Mouse (Mus musculus) left cerebral cortex, adult 8-10 months (tissue): Measurements from ENCODE around the gene Arl4d. TPM values are rescaled to one million over a fixed set of nuclear protein-coding genes. Genes with fewer than 3 reads are reported as not detected.

ENCODE experiments used
- DNase-seq, 2 experiments: peaks; one replicate each; pipeline ENCODE4 v3.0.0; 2022; ENCODE audit warnings: low spot score in 2 of 2
- total RNA-seq, 4 experiments: library from RNA; stranded (reverse); gene quantifications; 2 replicates each; pipeline ENCODE4 v1.2.4; 2022

Arl4d gene
- total RNA-seq, 4 experiments from 2014 or later = 25.0 to 36.9 (median 30.7) TPM

DNA sequence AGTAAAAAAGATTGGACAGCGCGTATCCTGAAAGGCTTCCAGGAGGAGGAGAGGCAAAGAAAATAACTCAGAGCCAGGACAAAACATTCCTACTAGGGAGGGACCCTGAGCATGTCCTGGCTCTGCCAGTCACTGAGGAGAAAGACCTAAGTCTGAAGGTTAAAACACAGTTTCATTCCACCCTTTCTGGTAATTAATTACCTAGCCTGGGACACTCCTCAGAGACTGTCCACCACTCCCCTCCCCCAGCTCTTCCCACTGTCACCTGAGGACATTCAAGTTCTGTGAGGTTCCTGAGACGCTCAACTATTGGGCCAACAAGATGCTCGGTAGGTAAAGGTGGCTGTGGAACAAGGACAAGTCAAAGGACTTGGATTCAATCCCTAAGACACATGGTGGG is 10.0 kb downstream of the Arl4d start:
- no peak for DNase-seq

DNA sequence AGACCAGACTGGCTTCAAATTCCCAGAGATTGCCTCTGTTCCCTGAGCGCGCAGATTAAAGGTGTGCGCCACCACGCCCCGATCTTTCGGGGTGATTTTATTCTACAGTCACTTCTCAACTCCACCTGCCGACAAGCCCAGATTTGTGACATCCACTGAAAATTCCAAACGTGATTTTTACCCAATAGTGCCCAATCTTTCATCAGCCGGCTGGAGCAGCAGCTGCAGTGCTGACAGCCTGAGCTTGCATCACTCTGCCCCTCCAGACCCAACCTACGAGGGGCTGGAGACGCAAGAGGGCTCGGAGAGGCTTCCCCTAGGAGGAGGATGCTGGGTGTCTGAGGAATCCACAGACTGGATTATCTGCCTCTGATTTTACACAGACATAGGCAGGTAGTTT is 12.3 kb downstream of the Arl4d start:
- no peak for DNase-seq

DNA sequence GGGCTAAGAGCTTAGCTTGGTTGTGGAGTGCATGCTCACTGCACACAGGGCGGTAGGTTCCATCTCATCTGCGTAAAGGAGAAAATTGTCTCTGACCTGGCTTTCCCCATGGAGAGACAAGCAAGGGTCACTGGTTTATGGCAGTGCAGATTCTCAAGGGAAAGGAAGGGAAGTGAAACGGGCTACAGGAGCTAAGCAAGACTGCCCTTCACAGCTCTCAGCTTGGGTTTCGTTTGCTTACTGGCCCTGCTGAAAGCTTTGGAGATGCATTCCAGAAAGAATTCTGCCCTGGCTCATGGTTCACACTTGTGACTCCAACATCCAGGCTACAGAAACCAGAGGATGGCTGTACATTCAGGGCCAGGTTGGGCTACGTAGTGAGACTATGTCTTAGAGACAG is 13.4 kb downstream of the Arl4d start:
- no peak for DNase-seq

DNA sequence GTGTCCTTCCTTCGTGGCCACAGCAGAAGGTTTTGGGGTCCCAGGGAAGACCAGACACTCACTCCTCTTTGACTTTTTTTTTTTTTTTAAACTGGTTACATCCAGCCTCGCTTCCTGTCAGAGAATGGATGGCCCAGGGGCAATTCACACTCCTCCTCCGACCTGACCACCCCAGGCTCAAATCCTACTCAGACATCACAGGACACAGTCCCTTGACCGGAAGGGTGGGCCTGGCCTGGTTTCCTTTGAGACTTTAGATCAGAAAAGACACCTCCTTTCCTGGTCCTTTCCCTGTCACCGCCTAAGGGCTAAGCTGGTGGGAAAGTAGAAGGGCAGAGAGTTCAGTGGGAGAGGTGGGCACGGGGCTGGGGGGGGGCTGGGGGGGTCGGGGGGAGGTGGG is 14.6 kb downstream of the Arl4d start:
- no peak for DNase-seq

DNA sequence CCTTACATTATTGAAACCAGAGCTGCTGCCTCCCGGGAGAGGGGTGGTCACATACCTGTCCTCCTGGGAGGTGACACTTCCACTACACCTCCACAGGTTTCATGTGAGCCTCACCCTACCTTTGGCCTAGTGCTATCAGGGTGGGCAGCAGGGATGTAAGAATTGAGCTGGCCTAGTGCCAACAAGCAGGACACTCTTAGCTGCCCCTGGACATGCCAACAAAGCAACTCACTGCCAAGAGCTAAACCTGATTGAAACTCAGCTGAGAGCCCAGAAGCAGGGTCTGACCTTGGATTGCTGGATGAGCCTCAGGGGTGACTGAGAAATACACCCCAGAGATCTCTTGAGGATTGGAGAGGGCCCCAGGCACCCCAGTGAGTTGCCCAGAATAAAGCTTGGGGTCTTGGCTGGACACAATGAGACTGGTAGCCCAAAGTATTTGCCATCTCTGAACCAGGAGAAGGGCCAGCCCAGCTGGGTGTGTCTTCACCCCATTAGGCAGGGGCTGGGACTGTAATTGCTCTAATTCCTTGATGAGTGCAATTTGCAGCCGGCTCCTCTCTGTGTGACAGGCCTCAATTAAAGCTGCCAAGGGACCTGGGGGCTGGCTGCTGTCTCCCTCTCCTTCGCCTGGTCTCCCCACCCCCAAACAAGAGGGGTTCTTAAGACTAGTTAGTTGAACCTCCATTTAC is 15.4 kb downstream of the Arl4d start:
- DNase-seq = no peak

DNA sequence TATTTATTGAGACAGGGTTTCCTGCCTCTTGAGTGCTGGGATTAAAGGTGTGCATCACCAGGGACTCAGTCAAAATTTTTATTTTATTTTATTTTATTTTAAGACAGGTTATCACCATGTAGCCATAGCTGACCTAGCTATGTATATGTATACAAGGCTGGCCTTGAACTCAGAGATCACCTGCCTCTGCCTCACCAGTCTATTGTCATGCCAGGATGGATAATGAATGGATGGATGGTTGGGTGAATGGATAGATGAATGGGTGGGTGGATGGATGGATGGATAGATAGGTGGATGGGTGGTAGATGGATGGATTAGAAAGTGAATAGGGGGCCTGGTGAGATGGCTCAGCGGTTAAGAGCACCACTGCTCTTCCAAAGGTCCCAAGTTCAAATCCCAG is 16.6 kb downstream of the Arl4d start:
- no peak for DNase-seq

DNA sequence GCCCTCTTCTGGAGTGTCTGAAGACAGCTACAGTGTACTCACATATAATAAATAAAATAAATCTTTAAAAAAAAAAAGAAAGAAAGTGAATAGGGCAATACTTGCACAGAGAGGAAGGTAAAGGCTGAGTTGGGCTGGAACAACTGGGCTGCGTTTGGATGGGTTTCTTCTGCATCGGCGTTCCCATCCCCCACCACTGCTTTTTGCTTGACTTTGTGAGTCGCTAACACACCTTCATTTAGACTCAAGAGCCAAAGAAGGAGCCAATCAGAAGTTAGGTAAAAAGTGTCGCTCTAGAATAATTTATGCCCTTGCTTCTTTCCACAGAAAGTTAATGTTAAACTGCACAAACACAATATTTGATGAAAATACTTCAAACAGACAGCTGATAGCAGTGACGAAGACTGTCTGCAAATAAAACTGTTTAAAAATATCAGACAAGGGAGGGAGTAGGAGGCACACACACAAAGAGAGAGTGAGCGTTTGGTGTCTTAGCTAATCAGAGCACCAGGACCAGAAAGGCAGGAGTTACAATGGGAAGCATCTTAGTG is 17.1 kb downstream of the Arl4d start:
- DNase-seq = no peak

DNA sequence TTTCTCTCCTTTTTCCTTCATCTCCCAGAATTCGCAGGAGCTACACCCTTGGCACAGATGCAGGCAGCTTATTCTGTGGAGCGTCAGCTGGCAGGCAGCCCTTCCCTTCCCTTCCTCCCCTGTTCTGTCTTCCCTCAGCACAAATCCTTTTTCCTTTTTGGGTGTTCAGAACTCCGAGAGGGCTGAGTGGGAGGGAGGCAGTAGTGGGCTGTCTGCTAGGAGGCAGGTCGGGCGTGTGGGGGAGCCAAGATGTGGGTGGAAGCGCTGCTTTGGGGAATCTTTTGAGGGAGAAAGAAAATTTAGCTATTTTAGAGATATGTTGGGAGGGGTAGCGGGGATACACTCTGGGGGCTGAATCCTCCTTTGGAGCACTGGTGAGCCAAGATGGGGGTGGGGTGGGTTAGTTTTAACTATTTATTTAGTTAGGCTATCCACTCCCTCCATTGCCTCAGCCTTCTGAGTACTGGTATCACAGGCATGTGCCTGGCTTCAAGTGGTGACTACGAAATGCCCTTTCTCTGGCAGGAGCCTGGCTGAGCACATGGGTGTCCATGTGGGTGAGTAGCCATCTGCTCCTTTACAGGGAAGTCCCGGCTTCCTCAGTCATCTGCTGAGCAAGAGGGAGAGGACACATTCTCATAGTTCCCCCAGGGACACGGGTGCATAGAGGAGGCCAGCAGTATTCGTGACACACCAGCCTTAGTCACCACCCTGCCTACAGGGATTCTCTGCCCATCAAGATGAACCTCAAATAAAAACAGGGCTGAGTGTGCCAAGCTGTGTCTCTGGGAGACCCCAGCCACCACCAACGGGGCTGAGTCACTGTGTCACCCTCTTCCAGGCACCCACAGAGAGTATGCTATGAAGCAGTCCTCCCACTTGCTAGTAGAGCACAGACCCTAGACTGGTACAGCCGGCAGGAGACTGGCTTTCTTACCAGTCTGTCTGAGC is 22.3 kb downstream of the Arl4d start:
- peak; percentile 67 to 95 for DNase-seq

DNA sequence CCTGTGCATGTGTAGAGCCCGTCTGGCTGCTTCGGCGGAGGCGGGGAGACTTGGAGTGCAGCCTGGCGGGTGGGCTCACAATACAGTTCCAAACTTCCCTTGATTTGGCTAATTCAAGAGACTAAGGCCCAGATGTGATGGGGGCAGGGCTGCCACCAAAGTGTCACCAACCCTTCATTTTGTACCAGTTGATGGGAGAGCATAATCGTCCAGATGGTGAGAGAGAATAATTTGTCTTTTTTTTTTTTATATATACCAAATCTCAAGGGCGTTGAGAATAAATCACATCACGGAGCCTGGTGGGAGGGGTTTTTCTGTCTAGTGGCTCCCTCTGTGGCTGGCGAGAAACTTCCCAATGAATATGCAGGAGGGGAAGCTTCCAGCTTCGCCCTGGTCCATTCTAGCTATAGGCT is 24.4 kb downstream of the Arl4d start:
- DNase-seq = peak; percentile 62 to 77

DNA sequence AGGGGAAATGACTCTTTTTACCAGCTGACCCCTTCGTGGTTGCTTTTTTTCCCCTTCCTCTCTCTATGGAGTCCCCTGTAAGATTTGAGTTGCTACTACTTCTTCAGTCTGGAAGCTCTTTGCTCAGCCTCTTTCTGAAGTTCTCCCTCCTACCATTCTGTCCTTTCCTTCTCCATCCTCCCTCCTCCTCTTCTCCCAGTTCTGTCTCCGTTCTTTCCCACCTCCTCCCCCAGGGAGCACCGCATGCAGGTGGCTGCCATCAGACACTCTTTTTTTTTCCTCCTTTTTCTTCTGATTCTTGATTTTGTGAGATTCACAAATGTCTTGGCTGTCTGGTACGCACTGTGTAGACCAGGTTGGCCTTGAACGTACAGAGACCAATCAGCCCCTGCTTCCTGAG is 25.0 kb downstream of the Arl4d start:
- no peak for DNase-seq

DNA sequence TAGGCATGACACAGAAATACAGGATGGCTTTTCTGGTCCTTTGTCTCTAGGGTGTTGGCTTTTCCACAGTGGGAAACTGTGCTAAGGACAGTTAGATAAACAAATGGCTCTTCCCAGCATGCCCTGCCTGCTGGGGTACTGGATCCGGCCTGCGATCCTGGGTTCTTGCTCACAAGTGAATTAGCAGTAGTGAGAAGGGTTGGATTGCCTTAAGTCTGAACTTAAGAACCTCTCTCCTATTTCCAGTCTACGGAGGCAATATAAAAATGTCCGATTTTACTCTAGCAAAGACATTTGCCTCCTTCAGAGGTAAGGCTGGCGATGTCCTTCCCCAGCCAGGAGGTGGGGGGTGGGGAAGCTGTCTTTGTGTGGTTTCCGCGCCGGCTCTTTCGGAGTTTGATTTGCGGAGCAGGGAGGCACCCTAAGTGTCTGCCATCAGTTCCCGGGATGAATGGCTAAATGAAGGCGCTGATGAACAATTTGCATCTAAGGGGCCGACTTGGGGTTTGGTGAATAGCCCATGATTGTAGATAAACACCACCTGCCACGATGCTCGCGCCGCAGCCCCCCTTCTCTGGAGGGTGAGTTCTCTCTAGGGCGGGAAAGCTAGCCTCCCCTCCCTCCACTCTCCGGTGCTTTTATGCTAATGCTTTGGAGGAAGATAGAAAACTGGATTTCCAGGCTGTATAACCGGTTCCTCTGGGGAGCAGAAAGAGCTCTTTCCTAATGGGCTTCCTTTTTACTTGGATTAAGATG is 30.7 kb downstream of the Arl4d start:
- peak in 1 of 2 experiments; percentile 25 for DNase-seq

DNA sequence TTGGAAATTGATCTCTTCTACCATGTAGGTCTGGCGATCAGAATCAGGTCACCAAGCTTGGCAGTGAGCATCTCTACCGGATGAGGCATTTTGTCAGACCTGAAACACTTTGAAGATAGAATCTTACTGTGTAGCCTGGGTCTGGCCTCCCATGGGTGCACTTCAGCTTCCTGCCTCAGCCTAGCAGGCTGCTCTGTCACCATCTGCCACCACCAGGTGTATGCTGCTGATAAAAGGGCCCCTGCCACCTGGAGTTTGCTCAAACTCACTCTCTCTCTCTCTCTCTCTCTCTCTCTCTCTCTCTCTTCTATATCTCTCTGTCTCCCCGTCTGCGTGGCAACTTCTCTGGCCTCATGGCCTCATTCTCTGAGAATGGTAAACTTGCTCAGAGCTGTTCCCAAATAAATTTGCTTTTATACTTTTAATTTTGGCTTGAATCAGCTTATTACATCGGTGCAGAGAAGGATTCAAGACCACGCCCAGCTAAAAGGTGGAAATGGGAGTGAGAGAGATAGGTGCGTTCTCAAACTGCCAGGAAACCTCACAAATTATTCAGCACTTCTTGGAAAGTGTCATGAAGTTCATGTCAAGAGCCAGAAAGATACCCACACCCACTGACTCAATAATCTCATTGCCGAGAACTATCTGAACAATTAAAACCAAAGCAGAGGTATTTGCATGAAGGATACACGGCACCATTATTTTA is 32.0 kb downstream of the Arl4d start:
- DNase-seq = no peak

DNA sequence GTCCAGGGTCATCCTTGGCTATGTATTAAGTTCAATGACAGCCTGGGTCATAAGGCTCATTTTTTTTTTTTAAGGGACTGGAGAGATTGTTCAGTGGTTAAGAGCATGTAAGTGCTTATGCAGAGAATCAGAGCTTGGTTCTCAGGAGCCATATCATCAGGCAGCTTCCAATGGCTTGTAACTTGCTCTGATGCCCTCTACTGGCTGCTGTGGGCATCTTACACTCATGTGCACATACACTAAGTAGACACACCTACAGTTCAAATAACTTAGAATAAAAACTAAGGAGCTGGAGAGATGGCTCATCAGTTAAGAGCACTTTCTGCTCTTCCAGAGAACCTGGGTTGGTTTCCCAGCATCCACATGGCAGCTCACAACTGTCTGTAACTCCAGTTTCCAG is 32.8 kb downstream of the Arl4d start:
- DNase-seq = no peak

DNA sequence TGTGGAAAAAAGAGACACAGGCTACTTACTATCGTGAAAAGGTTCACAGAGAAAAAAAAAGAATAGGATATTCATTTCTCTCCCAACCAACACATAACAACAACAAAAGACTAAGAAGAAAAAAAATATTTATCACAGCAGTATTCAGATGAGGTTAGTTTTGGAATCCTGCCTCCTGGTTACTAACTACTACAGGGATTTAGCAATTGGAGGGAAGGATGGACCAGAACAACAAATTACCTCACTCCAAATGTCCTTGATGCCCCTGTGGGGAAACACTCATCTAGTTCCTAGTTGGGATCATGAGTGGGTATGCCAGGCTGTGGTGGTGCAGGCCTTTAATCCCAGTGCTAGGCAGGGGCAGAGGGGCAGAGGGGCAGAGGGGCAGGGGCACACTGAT is 34.2 kb downstream of the Arl4d start:
- no peak for DNase-seq

DNA sequence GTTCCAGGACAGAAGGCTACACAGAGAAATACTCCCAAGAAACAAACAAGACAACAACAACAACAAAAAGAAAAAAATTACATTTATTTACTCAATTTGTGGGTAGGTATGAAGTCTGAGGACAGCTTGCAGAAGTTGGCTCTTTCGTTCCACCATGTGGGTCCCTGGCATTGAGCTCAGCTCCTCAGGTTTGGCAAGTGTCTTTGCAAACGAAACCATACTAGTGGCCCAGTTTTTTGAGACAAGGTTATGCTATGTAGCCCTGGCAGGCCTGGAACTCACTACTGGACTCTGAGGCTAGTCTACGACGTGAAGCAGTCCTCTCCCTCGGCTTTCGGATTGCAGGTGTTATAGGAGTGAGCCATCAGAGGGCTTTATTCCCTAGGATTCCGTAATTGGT is 34.6 kb downstream of the Arl4d start:
- no peak for DNase-seq

DNA sequence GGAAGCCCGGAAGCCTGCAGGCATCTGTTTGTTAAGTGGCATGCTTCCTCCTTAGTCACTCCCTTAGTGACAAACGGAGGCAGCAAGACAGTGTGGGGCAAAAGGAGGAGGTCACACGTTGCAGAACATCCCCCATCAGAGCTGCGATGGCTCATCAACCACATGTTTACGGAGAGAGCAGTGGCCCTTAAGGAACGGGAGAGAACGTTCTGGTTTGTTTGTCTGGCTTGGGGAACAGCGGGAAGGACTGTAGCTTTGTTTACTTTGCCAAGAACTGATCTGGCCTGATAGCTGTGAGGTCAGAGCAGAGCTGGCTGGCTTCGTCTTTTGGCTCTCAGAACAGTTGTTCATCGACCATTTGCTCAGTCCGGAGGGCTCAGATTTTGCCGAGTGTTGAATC is 35.1 kb downstream of the Arl4d start:
- DNase-seq = peak in 1 of 2 experiments; percentile 26

DNA sequence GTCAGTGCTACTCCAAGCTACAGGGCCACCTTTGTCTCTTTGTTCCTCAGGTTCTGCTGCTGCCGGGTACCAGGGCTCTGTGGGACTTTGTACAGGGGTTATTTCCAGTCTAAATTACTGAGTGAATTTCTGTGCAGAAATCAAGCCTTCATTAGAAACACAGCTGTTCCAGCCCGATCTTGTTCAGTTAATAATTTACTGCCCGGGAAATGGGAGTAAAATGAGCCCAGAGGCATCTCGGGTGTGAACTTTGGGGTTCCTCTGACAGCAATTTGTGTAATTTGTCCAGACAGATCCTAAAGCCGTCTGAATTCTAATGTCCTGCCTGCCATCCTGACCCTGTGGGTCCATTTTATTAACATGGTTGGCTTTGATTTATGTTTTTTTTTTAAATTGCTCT is 38.7 kb downstream of the Arl4d start:
- no peak for DNase-seq

DNA sequence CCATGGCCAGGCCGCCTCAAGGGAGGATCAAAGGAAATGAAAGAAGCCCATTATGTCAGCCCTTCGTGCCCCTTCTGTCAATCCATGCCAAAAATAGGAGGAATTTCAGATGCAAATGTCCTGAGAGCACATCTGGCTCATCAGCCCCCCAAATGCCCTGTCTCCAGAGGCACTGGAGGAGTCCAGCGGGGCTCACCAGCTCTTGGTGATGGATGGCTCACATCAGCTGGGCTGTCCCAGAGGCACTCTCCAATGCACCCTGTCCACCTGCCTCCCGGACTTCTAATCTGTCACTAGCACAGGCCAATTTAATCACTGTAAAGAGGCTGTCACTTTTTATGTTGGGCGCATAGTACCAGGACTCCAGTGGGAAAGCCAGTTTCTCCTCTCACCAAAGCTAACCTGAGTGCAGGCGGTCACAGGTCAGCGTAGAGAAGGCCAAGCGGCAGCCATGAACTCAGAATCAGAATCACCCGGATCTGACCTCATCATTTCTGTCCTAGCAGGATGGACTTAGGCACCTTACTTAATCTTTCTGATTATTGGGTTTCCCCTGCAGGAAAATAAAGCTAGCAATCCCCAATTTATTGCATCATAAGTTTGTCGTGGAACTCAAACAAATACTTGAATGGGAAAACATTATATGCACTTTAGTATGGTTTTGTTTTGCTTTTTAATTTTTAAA is 41.6 kb downstream of the Arl4d start:
- no peak for DNase-seq

DNA sequence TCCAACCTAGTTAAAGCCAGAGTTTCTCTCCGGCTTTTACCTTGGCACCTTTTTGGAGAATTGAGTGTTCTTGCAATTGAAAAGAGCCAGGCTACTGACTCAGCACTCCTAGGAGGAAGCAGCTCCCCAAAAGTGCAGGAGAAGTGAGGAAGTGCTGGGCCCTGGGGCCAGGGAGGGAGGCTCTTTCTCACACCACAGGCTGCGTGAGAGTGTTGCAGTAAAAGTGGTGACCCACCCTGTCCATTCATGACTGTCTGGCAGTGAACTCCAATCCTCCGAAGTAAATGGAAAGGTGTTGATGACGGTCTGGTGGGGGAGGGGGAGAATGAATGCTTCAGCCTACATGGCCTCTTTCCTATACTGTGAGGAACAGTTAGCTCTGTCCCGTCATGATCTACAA is 43.1 kb downstream of the Arl4d start:
- no peak for DNase-seq

DNA sequence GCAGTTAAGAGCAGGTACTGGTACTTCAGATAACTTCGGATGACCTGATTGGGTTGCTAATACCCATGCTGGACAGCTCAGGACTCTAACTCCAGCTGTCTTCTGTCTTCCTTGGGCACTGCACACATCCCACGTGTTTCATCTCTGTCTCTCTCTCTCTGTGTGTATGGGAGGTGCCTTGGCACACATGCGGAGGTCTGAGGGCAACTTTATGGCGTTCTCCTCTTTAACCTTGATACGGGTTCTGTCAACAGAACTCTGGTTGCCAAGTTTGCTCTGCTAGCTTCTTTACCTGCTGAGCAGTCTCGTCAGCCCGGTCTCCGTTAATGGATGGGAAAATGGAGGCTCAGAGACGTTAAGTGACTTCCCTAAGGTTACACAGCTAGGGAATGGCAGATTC is 47.5 kb downstream of the Arl4d start:
- no peak for DNase-seq

DNA sequence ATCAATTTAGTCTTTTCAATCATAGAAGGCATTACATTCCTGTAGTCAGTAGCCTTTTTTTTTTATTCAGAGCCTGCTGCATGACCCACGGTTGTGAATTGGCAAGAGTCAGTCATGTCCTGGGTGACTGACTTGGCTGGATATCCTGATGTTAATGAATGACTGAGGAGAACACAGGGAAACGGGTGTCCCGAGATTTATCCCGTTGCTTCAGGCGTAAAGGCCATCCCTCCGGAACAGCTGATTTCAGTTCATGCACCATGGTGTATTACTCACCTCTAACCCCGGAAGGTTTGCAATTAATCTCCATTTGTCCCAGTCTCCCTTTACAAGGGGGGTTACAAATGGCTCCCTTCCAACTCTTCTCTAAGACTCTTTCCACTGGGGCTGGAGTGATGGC is 48.7 kb downstream of the Arl4d start:
- DNase-seq = no peak
